Mouse (Mus musculus): ENCODE measurements around the gene Prpsap1.

- no peak for TF ChIP-seq POLR2A (IDR thresholded peaks at IDR 0.05; ENCODE audit: borderline replicate concordance, extremely low read depth, insufficient read depth, insufficient read length, poor library complexity, severe bottlenecking)
- no peak for TF ChIP-seq CTCF (IDR thresholded peaks at IDR 0.05; ENCODE audit: borderline replicate concordance, extremely low read depth, insufficient read depth, insufficient read length)
Measured at GRCm38 (mm10) chr11:116443311-116443710, 50.7 kb downstream of the Prpsap1 start.
